Mouse (Mus musculus) CH12.LX (cell line): ENCODE measurements around the gene Eml5. TPM values are rescaled to one million over a fixed set of nuclear protein-coding genes. Genes with fewer than 3 reads are reported as not detected.

Experiments
- DNase-seq: peaks from one replicate; pipeline ENCODE4 v3.0.0-alpha.2; 2013; ENCODE audit errors: extremely low read depth
- H3K27ac ChIP-seq: 2 replicates; pipeline ENCODE4 v1.5.1; 2012; ENCODE audit warnings: low read depth, mild to moderate bottlenecking, control low read depth, moderate library complexity; ENCODE audit not compliant: insufficient read depth
- H3K27me3 ChIP-seq: replicated peaks from 2 replicates; pipeline ENCODE3; 2012; ENCODE audit warnings: inconsistent platforms
- H3K36me3 ChIP-seq, 2 experiments: replicated peaks in 1 of 2; 2 replicates each; pipeline versions ENCODE3 to v1.6.1; 2012; ENCODE audit warnings: inconsistent platforms in 1 of 2, low read length in 1 of 2, mild to moderate bottlenecking in 1 of 2, mixed read lengths in 1 of 2, moderate library complexity in 1 of 2; ENCODE audit not compliant: control insufficient read depth in 1 of 2, insufficient read depth in 1 of 2
- H3K4me1 ChIP-seq, 2 experiments: 2 replicates each; pipeline ENCODE4 v1.6.1; 2012; ENCODE audit warnings: inconsistent platforms in 1 of 2, moderate library complexity in 1 of 2; ENCODE audit not compliant: insufficient read depth in 2 of 2, control insufficient read depth in 1 of 2
- H3K4me2 ChIP-seq: 2 replicates; pipeline ENCODE4 v1.6.1; 2012; ENCODE audit warnings: low read depth, mild to moderate bottlenecking, control low read depth; ENCODE audit not compliant: poor library complexity, insufficient read depth, severe bottlenecking
- H3K4me3 ChIP-seq, 3 experiments: fragments of 150-350 bp in 1 of 3; sonication (generic) in 1 of 3; replicated peaks in 1 of 3; 2 replicates each; pipeline versions ENCODE3 to v1.5.1; 2011 to 2012; ENCODE audit warnings: low read depth in 2 of 3, low read length in 2 of 3, mild to moderate bottlenecking in 2 of 3, moderate library complexity in 2 of 3, control low read depth in 1 of 3, improper control_type of control experiment in 1 of 3, inconsistent platforms in 1 of 3, mixed read lengths in 1 of 3; ENCODE audit not compliant: poor library complexity in 1 of 3
- H3K79me2 ChIP-seq: replicated peaks from 2 replicates; pipeline ENCODE4 v1.6.1; 2012; ENCODE audit warnings: mild to moderate bottlenecking, moderate library complexity; ENCODE audit not compliant: control insufficient read depth, poor library complexity, insufficient read depth, severe bottlenecking; ENCODE audit errors: extremely low read depth
- H3K9ac ChIP-seq: 2 replicates; pipeline ENCODE4 v1.6.1; 2012; ENCODE audit warnings: low read depth, mild to moderate bottlenecking, control low read depth, moderate library complexity; ENCODE audit not compliant: insufficient read depth
- H3K9me3 ChIP-seq: replicated peaks from 2 replicates; pipeline ENCODE3; 2012; ENCODE audit warnings: low read length, inconsistent platforms, mixed read lengths
- BHLHE40 ChIP-seq: IDR thresholded peaks from 2 replicates; pipeline ENCODE4 v1.6.1; 2011; ENCODE audit warnings: mild to moderate bottlenecking, low read depth, low read length, improper control_type of control experiment
- CHD1 ChIP-seq: IDR thresholded peaks from 2 replicates; pipeline ENCODE4 v1.6.1; 2012; ENCODE audit warnings: low read depth, low read length, improper control_type of control experiment, inconsistent platforms
- CHD2 ChIP-seq: IDR thresholded peaks from 2 replicates; pipeline ENCODE4 v1.6.1; 2011; ENCODE audit warnings: low read length, improper control_type of control experiment
- CTCF ChIP-seq, 2 experiments: IDR thresholded peaks in 1 of 2; conservative IDR thresholded peaks in 1 of 2; 2 replicates each; pipeline ENCODE4 v1.5.1; 2011 to 2012; ENCODE audit warnings: low read depth in 2 of 2, low read length in 2 of 2, improper control_type of control experiment in 1 of 2, inconsistent platforms in 1 of 2, mild to moderate bottlenecking in 1 of 2, moderate library complexity in 1 of 2
- E2F4 ChIP-seq: IDR thresholded peaks from 2 replicates; pipeline ENCODE4 v1.6.1; 2011; ENCODE audit warnings: low read depth, low read length, improper control_type of control experiment; ENCODE audit not compliant: insufficient replicate concordance
- ELF1 ChIP-seq: IDR thresholded peaks from 2 replicates; pipeline ENCODE4 v1.6.1; 2014; ENCODE audit warnings: low read depth, mild to moderate bottlenecking, inconsistent platforms, low read length, improper control_type of control experiment
- EP300 ChIP-seq: IDR thresholded peaks from 2 replicates; pipeline ENCODE4 v1.6.1; 2011; ENCODE audit warnings: low read length, improper control_type of control experiment
- ETS1 ChIP-seq: conservative IDR thresholded peaks from 2 replicates; pipeline ENCODE4 v1.6.1; 2012; ENCODE audit warnings: low read depth, mild to moderate bottlenecking, inconsistent platforms, low read length, improper control_type of control experiment, moderate library complexity
- GABPA ChIP-seq: IDR thresholded peaks from 2 replicates; pipeline ENCODE4 v1.6.1; 2012; ENCODE audit warnings: low read depth, low read length, improper control_type of control experiment, inconsistent platforms; ENCODE audit not compliant: insufficient replicate concordance
- HCFC1 ChIP-seq: IDR thresholded peaks from 2 replicates; pipeline ENCODE4 v1.6.1; 2012; ENCODE audit warnings: low read depth, mild to moderate bottlenecking, inconsistent platforms, low read length, improper control_type of control experiment
- IRF4 ChIP-seq: IDR thresholded peaks from 2 replicates; pipeline ENCODE4 v1.6.1; 2014; ENCODE audit warnings: low read depth, mild to moderate bottlenecking, inconsistent platforms, low read length, improper control_type of control experiment
- JUN ChIP-seq: IDR thresholded peaks from 2 replicates; pipeline ENCODE4 v1.6.1; 2011; ENCODE audit warnings: low read depth, mild to moderate bottlenecking, low read length, improper control_type of control experiment, moderate library complexity; ENCODE audit not compliant: insufficient read depth
- JUND ChIP-seq: conservative IDR thresholded peaks from 2 replicates; pipeline ENCODE4 v1.6.1; 2011; ENCODE audit warnings: low read depth, low read length, improper control_type of control experiment
- KAT2A ChIP-seq: IDR thresholded peaks from 2 replicates; pipeline ENCODE4 v1.6.1; 2012; ENCODE audit warnings: low read length, improper control_type of control experiment, inconsistent platforms; ENCODE audit not compliant: insufficient replicate concordance
- MAX ChIP-seq: IDR thresholded peaks from 2 replicates; pipeline ENCODE4 v1.6.1; 2011; ENCODE audit warnings: low read length, improper control_type of control experiment
- MAZ ChIP-seq: IDR thresholded peaks from 2 replicates; pipeline ENCODE4 v1.6.1; 2012; ENCODE audit warnings: low read depth, mild to moderate bottlenecking, inconsistent platforms, low read length, improper control_type of control experiment, moderate library complexity
- MEF2A ChIP-seq: IDR thresholded peaks from 2 replicates; pipeline ENCODE4 v1.6.1; 2014; ENCODE audit warnings: low read depth, mild to moderate bottlenecking, inconsistent platforms, low read length, improper control_type of control experiment, borderline replicate concordance
- MXI1 ChIP-seq: IDR thresholded peaks from 2 replicates; pipeline ENCODE4 v1.6.1; 2011; ENCODE audit warnings: mild to moderate bottlenecking, low read depth, low read length, improper control_type of control experiment
- MYC ChIP-seq: IDR thresholded peaks from 2 replicates; pipeline ENCODE4 v1.6.1; 2011; ENCODE audit warnings: low read depth, mild to moderate bottlenecking, improper control_type of control experiment, low read length
- NELFE ChIP-seq: IDR thresholded peaks from 2 replicates; pipeline ENCODE4 v1.6.1; 2011; ENCODE audit warnings: low read depth, low read length, improper control_type of control experiment
- NRF1 ChIP-seq: IDR thresholded peaks from 2 replicates; pipeline ENCODE4 v1.6.1; 2014; ENCODE audit warnings: low read depth, mild to moderate bottlenecking, inconsistent platforms, low read length, improper control_type of control experiment, moderate library complexity
- POLR2A ChIP-seq: IDR thresholded peaks from 2 replicates; pipeline ENCODE4 v1.6.1; 2011; ENCODE audit warnings: low read depth, mild to moderate bottlenecking, improper control_type of control experiment, low read length
- POLR2AphosphoS2 ChIP-seq: IDR thresholded peaks from 2 replicates; pipeline ENCODE4 v1.6.1; 2011; ENCODE audit warnings: low read depth, low read length, improper control_type of control experiment
- RAD21 ChIP-seq: IDR thresholded peaks from 2 replicates; pipeline ENCODE4 v1.6.1; 2011; ENCODE audit warnings: low read depth, mild to moderate bottlenecking, low read length, improper control_type of control experiment, moderate library complexity
- RCOR1 ChIP-seq: conservative IDR thresholded peaks from 2 replicates; pipeline ENCODE4 v1.6.1; 2012; ENCODE audit warnings: low read depth, mild to moderate bottlenecking, inconsistent platforms, low read length, improper control_type of control experiment
- SIN3A ChIP-seq: IDR thresholded peaks from 2 replicates; pipeline ENCODE4 v1.6.1; 2012; ENCODE audit warnings: low read length, improper control_type of control experiment, inconsistent platforms
- SMC3 ChIP-seq: IDR thresholded peaks from 2 replicates; pipeline ENCODE4 v1.6.1; 2011; ENCODE audit warnings: low read depth, low read length, improper control_type of control experiment
- TBP ChIP-seq: conservative IDR thresholded peaks from 2 replicates; pipeline ENCODE4 v1.6.1; 2011; ENCODE audit warnings: low read depth, low read length, improper control_type of control experiment
- TCF12 ChIP-seq: IDR thresholded peaks from 2 replicates; pipeline ENCODE4 v1.6.1; 2014; ENCODE audit warnings: low read depth, mild to moderate bottlenecking, inconsistent platforms, low read length, improper control_type of control experiment
- UBTF ChIP-seq: IDR thresholded peaks from 2 replicates; pipeline ENCODE4 v1.6.1; 2012; ENCODE audit warnings: low read depth, mild to moderate bottlenecking, inconsistent platforms, low read length, improper control_type of control experiment, moderate library complexity
- USF1 ChIP-seq: IDR thresholded peaks from 2 replicates; pipeline ENCODE4 v1.6.1; 2014; ENCODE audit warnings: low read depth, mild to moderate bottlenecking, inconsistent platforms, low read length, improper control_type of control experiment
- ZC3H11A ChIP-seq: IDR thresholded peaks from 2 replicates; pipeline ENCODE4 v1.6.1; 2012; ENCODE audit warnings: low read depth, mild to moderate bottlenecking, inconsistent platforms, low read length, improper control_type of control experiment
- ZNF384 ChIP-seq: IDR thresholded peaks from 2 replicates; pipeline ENCODE4 v1.6.1; 2012; ENCODE audit warnings: low read depth, low read length, improper control_type of control experiment, inconsistent platforms
- dilution Hi-C: fragments of 300-500 bp; cut with MboI; formaldehyde crosslinking; loops from 2 replicates; pipeline ENCODE4 v1.14.3; 2020; ENCODE audit warnings: low sequenced_read_pairs; ENCODE audit not compliant: extremely low pct_unique_long_range_greater_than_20kb, extremely low pct_ligation_motif_present
- in situ Hi-C: fragments of 300-500 bp; cut with MboI; formaldehyde crosslinking; loops from 3 replicates; pipeline ENCODE4 v1.14.3; 2019; ENCODE audit warnings: low sequenced_read_pairs, low pct_ligation_motif_present, low pct_unique_long_range_greater_than_20kb, mixed read lengths
- polyA plus RNA-seq: library from polyadenylated mRNA; unstranded; fragments of >175 nt; gene quantifications from 2 replicates; pipeline ENCODE4 v1.2.1, GENCODE M21; 2012; ENCODE audit warnings: low read depth; ENCODE audit not compliant: insufficient read length
- total RNA-seq, 2 experiments: library from RNA; depleted of rRNA; stranded (reverse); fragments of 300-350 nt in 1 of 2; fragments of >200 nt in 1 of 2; gene quantifications; 2 replicates each; pipeline ENCODE4 v1.2.3; 2012 to 2014

Gene Eml5
- total RNA-seq (2012; rRNA removed): 4.0 and 5.9 TPM in 2 replicates
- total RNA-seq (2014; rRNA removed): 1.5 and 1.8 TPM in 2 replicates
- polyA plus RNA-seq: 2.7 and 3.4 TPM in 2 replicates

- Histone ChIP-seq H3K9ac (peak within 1 kb of the TSS; percentile 72), H3K27me3 (peaks cover 11% of the 10 kb centered on the region), H3K27ac (0 out of 2 replicates have a peak within 1 kb of the TSS, but pooled peaks have one; percentile 16), H3K79me2 (no peaks in the 10 kb centered on the region; the same call in 1 of the 2 replicates), H3K4me3 (peak within 1 kb of the TSS; percentile 41 to 99 (median 71)), H3K9me3 (no peaks in the 10 kb centered on the region), H3K36me3 (no peaks in the 10 kb centered on the region), H3K4me2 (peak within 1 kb of the TSS; percentile 87), H3K4me1 (no peaks in the 10 kb centered on the region)
- in situ Hi-C loops: no loop called here
- dilution Hi-C loops: no loop called here
- TF ChIP-seq CHD1 (no peak), E2F4 (no peak), NRF1 (no peak), CTCF (conservative IDR thresholded peaks at IDR 0.05 in 1 of 2, IDR thresholded peaks at IDR 0.05 in 1 of 2; ENCODE audit: low read depth in 2 of 2, low read length in 2 of 2) (peak in 1 of 2 experiments; percentile 22; a peak in 2 of 4 replicates), SMC3 (no peak), MEF2A (0 out of 2 replicates have a peak, but pooled peaks have one; percentile 10), POLR2AphosphoS2 (no peak), MAZ (no peak), GABPA (no peak), TBP (no peak), USF1 (no peak), ZC3H11A (no peak), JUN (no peak), EP300 (no peak), ZNF384 (no peak), ETS1 (no peak), BHLHE40 (no peak), ELF1 (0 out of 2 replicates have a peak, but pooled peaks have one; percentile 10), RCOR1 (no peak), MAX (no peak), NELFE (no peak), KAT2A (no peak), RAD21 (no peak), MXI1 (no peak), POLR2A (peak; percentile 61; the same call in 1 of the 2 replicates), TCF12 (peak; percentile 32; the same call in 1 of the 2 replicates), SIN3A (no peak), CHD2 (peak; percentile 89), IRF4 (no peak), JUND (no peak), UBTF (peak; percentile 83; the same call in 1 of the 2 replicates), MYC (no peak), HCFC1 (no peak)
- peak; percentile 67 for DNase-seq
Observed at GRCm38 (mm10) chr12:98900881-98901801, at the start of gene Eml5. Eml5 (minus strand) TSS chr12:98901484.
